In genomic region chr16:19666312-19666711, GRCm38 (mm10) we compare ENCODE assay signal across 15 mouse cellular contexts. TPM values are rescaled to one million over a fixed set of nuclear protein-coding genes. Genes with fewer than 3 reads are reported as not detected.
DNase-seq lines count a peak whose midpoint lies in the region; ATAC-seq and TF ChIP-seq lines count a peak whose summit lies in the region.
"Had no signal": no experiment of that assay in that cellular context is flagged by ENCODE, and none has a peak within 500 bp of the region (broad histone marks: within the 10 kb centered on the region; RNA-seq: fewer than 3 reads in every experiment).

No protein-coding gene starts in this region.

- no peaks in the 10 kb centered on the region for H3K4me1 ChIP-seq in lung, embryonic 14.5 days (ENCODE audit: insufficient read depth)
- H3K4me1 ChIP-seq in lung, adult 2 months (ENCODE audit: control insufficient read depth, insufficient read depth, low read length) = no peaks in the 10 kb centered on the region; the same call in 1 of the 2 replicates
- H3K4me1 ChIP-seq: limb, embryonic 12.5 days; neural tube, embryonic 13.5 days had no signal

- H3K9ac ChIP-seq in lung, embryonic 14.5 days = no peak overlapping the region
- H3K9ac ChIP-seq: limb, embryonic 12.5 days; neural tube, embryonic 13.5 days had no signal

- H3K9me3 ChIP-seq in lung, embryonic 14.5 days (ENCODE audit: low read depth, low read length) = no peaks in the 10 kb centered on the region
- H3K9me3 ChIP-seq: limb, embryonic 12.5 days; neural tube, embryonic 13.5 days had no signal

- no peak overlapping the region for H3K4me3 ChIP-seq in lung, embryonic 14.5 days (ENCODE audit: low read depth, low read length)
- H3K4me3 ChIP-seq in lung, adult 2 months (replicated peaks; ENCODE audit: extremely low read depth, low read depth, low read length) = no peak overlapping the region
- H3K4me3 ChIP-seq: limb, embryonic 12.5 days; neural tube, embryonic 13.5 days had no signal

- no peaks in the 10 kb centered on the region for H3K27me3 ChIP-seq in lung, embryonic 14.5 days (ENCODE audit: insufficient read depth, low read length)
- H3K27me3 ChIP-seq: limb, embryonic 12.5 days; neural tube, embryonic 13.5 days had no signal

- peak; percentile 2 for DNase-seq in embryo, embryonic 11 days
- DNase-seq in embryo, embryonic 10 days (ENCODE audit: low spot score) = no peak
- peak; percentile 52 for DNase-seq in lung, embryonic 14.5 days
- no peak for DNase-seq in lung, adult 2 months
- peak; percentile 12 for DNase-seq in ZHBTc4 (ENCODE audit: low read depth, low spot score)
- peak; percentile 3 for DNase-seq in mesoderm, embryonic 11.5 days (ENCODE audit: low read depth, low spot score)
- DNase-seq in testis, postnatal 14 days (ENCODE audit: low spot score) = no peak
- DNase-seq in adrenal gland, adult 18-20 months (ENCODE audit: low spot score in 2 of 2) = no peak
- DNase-seq: kidney, postnatal 25 days; right cerebral cortex, postnatal 4 days had no signal

- 41% methylated on average over 1 of the region's 1 CpGs for WGBS in lung, embryonic 14.5 days
- 35% methylated on average over 1 of the region's 1 CpGs for WGBS in lung, adult 2 months

- no peaks in the 10 kb centered on the region for H3K36me3 ChIP-seq in lung, embryonic 14.5 days (ENCODE audit: insufficient read depth)
- H3K36me3 ChIP-seq: limb, embryonic 12.5 days; neural tube, embryonic 13.5 days had no signal

- ATAC-seq in lung, embryonic 14.5 days (ENCODE audit: insufficient read depth) = no peak

- TF ChIP-seq POLR2A in lung, adult 2 months (IDR thresholded peaks at IDR 0.05; ENCODE audit: borderline replicate concordance, extremely low read depth, low read depth, low read length) = no peak

- no peak overlapping the region for H3K4me2 ChIP-seq in lung, embryonic 14.5 days
- H3K4me2 ChIP-seq: limb, embryonic 12.5 days; neural tube, embryonic 13.5 days had no signal

- peak; percentile 62 for TF ChIP-seq CTCF in lung, embryonic 14.5 days (IDR thresholded peaks at IDR 0.05; ENCODE audit: low read depth)
- no peak for TF ChIP-seq CTCF in lung, adult 2 months (IDR thresholded peaks at IDR 0.05; ENCODE audit: insufficient read depth, low read length)

- no peak overlapping the region for H3K27ac ChIP-seq in lung, embryonic 14.5 days (ENCODE audit: low read depth)
- H3K27ac ChIP-seq: limb, embryonic 12.5 days; neural tube, embryonic 13.5 days had no signal

RNA-seq across cellular contexts. Expression of gene Olfr171, which starts 36.6 kb away (rescaled TPM):
- polyA plus RNA-seq in lung, embryonic 14.5 days (2014; fragmentation: Nextera tagmentation; extraction: Ambion mirVana) = not detected in 2 replicates
- 0.20 and 0.37 TPM in 2 replicates for polyA plus RNA-seq in lung, adult 2 months (2012; rRNA removed)
- not detected for total RNA-seq in adrenal gland, adult 18-20 months (2021)
- polyA plus RNA-seq: cortical plate, adult 2 months; frontal cortex, adult 2 months; heart, embryonic 16.5 days; limb, embryonic 12.5 days; neural tube, embryonic 13.5 days had no signal

RNA-seq across cellular contexts. Expression of gene Lamp3, which starts 39.9 kb away (rescaled TPM):
- polyA plus RNA-seq in lung, embryonic 14.5 days (2014; fragmentation: Nextera tagmentation; extraction: Ambion mirVana) = 4.3 and 4.7 TPM in 2 replicates
- 61.4 and 94.6 TPM in 2 replicates for polyA plus RNA-seq in lung, adult 2 months (2012; rRNA removed)
- total RNA-seq in adrenal gland, adult 18-20 months (2021) = under 1 TPM in 1 of 2 experiments, not detected in 1; 0.10 TPM
- polyA plus RNA-seq: cortical plate, adult 2 months; frontal cortex, adult 2 months had no signal

RNA-seq across cellular contexts. Expression of gene Olfr170, which starts 54.6 kb away (rescaled TPM):
- polyA plus RNA-seq in lung, embryonic 14.5 days (2014; fragmentation: Nextera tagmentation; extraction: Ambion mirVana) = not detected in 2 replicates
- 0.20 TPM in 1 of 2 replicates, not detected in the other for polyA plus RNA-seq in lung, adult 2 months (2012; rRNA removed)
- total RNA-seq in adrenal gland, adult 18-20 months (2021) = not detected
- polyA plus RNA-seq: cortical plate, adult 2 months; frontal cortex, adult 2 months; heart, embryonic 16.5 days; limb, embryonic 12.5 days; neural tube, embryonic 13.5 days had no signal

Comparison
In these comparisons a context has a peak if more than half of its experiments do, and no peak if none do; other contexts are left out.
1. DNase-seq: peak in embryo, embryonic 11 days (single experiment), lung, embryonic 14.5 days (single experiment), ZHBTc4 (single experiment) and mesoderm, embryonic 11.5 days (single experiment); none in embryo, embryonic 10 days (single experiment), lung, adult 2 months (single experiment), testis, postnatal 14 days (single experiment) and adrenal gland, adult 18-20 months (0 of 2).
2. RNA of gene Lamp3, which starts 39.9 kb away (polyA plus RNA-seq): 61.4 to 94.6 TPM in lung, adult 2 months; 4.3 to 4.7 TPM in lung, embryonic 14.5 days; every median in the first group is over 10 times any median in the second.